Mouse (Mus musculus) gastrocnemius, postnatal 36 days (tissue): Measurements from ENCODE around the gene P2ry6. TPM values are rescaled to one million over a fixed set of nuclear protein-coding genes. Genes with fewer than 3 reads are reported as not detected.

ENCODE experiments used
- DNase-seq, 2 experiments: peaks; one replicate each; pipeline ENCODE4 v3.0.0; 2022
- intact Hi-C: fragments of 180-260 bp; cut with DNase I; formaldehyde crosslinking; loops from one replicate; pipeline ENCODE4 v1.15.1; 2025
- total RNA-seq, 2 experiments: library from RNA; stranded (reverse); gene quantifications; 2 replicates each; pipeline ENCODE4 v1.2.3; 2021

P2ry6 gene
- total RNA-seq, 2 experiments from 2014 or later: 1.1 TPM

- intact Hi-C loops: no loop called here
Observed at GRCm38 (mm10) chr7:100950031-100950430, 24.4 kb downstream of the P2ry6 start.

GRCm38 (mm10) chr7:100944738-100945137 lies 29.7 kb downstream of the P2ry6 start:
- intact Hi-C loops: no loop called here
- DNase-seq: no peak

More at GRCm38 (mm10) chr7:100950031-100950430, 24.4 kb downstream of the P2ry6 start:
- DNase-seq: no peak

- intact Hi-C loops: no loop called here
- no peak for DNase-seq
Observed at GRCm38 (mm10) chr7:100944306-100944705, 30.1 kb downstream of the P2ry6 start.

GRCm38 (mm10) chr7:100942789-100943615 lies 31.4 kb downstream of the P2ry6 start:
- intact Hi-C loops: loop anchor here (1.0 to 2.0 kb wide), 2 partner anchors 22 to 108 kb away; no protein-coding TSS in a partner anchor
- DNase-seq: peak in 1 of 2 experiments; percentile 40

GRCm38 (mm10) chr7:100941169-100941568 lies 33.3 kb downstream of the P2ry6 start:
- DNase-seq: no peak
- intact Hi-C loops: no loop called here

GRCm38 (mm10) chr7:100938106-100938505 lies 36.3 kb downstream of the P2ry6 start:
- DNase-seq: no peak
- intact Hi-C loops: no loop called here

- no peak for DNase-seq
- intact Hi-C loops: no loop called here
Observed at GRCm38 (mm10) chr7:100937481-100937880, 37.0 kb downstream of the P2ry6 start.

GRCm38 (mm10) chr7:100933520-100933919 lies 40.9 kb downstream of the P2ry6 start:
- intact Hi-C loops: no loop called here
- no peak for DNase-seq

- intact Hi-C loops: loop anchor here (1.0 kb wide), 1 partner anchor 24 kb away; no protein-coding TSS in a partner anchor
- peak; percentile 80 to 83 for DNase-seq
Observed at GRCm38 (mm10) chr7:100932481-100933007, 41.9 kb downstream of the P2ry6 start.

GRCm38 (mm10) chr7:100931926-100932480 lies 42.4 kb downstream of the P2ry6 start, which contains the start of gene Arhgef17:
TSS of gene Arhgef17 (minus strand) at chr7:100932107.
- no peak for DNase-seq
- intact Hi-C loops: loop anchor here (1.0 kb wide), 1 partner anchor 24 kb away; no protein-coding TSS in a partner anchor

GRCm38 (mm10) chr7:100931316-100931925 lies 43.0 kb downstream of the P2ry6 start:
- no peak for DNase-seq
- intact Hi-C loops: no loop called here

GRCm38 (mm10) chr7:100930619-100931315 lies 43.7 kb downstream of the P2ry6 start:
- intact Hi-C loops: no loop called here
- no peak for DNase-seq

- no peak for DNase-seq
- intact Hi-C loops: no loop called here
Observed at GRCm38 (mm10) chr7:100929639-100930303, 44.7 kb downstream of the P2ry6 start.

GRCm38 (mm10) chr7:100928456-100928855 lies 46.0 kb downstream of the P2ry6 start:
- DNase-seq: no peak
- intact Hi-C loops: no loop called here

- no peak for DNase-seq
- intact Hi-C loops: no loop called here
Observed at GRCm38 (mm10) chr7:100927287-100928000, 47.0 kb downstream of the P2ry6 start.

GRCm38 (mm10) chr7:100926311-100926923 lies 48.0 kb downstream of the P2ry6 start:
- intact Hi-C loops: no loop called here

GRCm38 (mm10) chr7:100924674-100925445 lies 49.6 kb downstream of the P2ry6 start:
- intact Hi-C loops: no loop called here
- no peak for DNase-seq

More at GRCm38 (mm10) chr7:100926311-100926923, 48.0 kb downstream of the P2ry6 start:
- DNase-seq: no peak

GRCm38 (mm10) chr7:100924200-100924599 lies 50.2 kb downstream of the P2ry6 start:
- DNase-seq: no peak

More at GRCm38 (mm10) chr7:100924200-100924599, 50.2 kb downstream of the P2ry6 start:
- intact Hi-C loops: no loop called here
